Mouse (Mus musculus): ENCODE measurements around the gene Mup13. TPM values are rescaled to one million over a fixed set of nuclear protein-coding genes. Genes with fewer than 3 reads are reported as not detected.

The Mup13 gene
- not detected for polyA plus RNA-seq (2014; fragmentation: Illumina TruSeq; extraction: RNeasy Lipid Tissue Mini Kit (QIAGEN cat#74804))

GRCm38 (mm10) chr4:61228186-61228585 lies at the start of gene Mup13:
Gene Mup13, minus strand, starts transcription at chr4:61228286.

Other genes starting within 250 kb of the Mup13 start
- 1.0 TPM for gene Mup14, start 75.7 kb upstream of the Mup13 start, polyA plus RNA-seq (2014; fragmentation: Illumina TruSeq; extraction: RNeasy Lipid Tissue Mini Kit (QIAGEN cat#74804))
- gene Mup15, start 211.5 kb upstream of the Mup13 start, polyA plus RNA-seq (2014; fragmentation: Illumina TruSeq; extraction: RNeasy Lipid Tissue Mini Kit (QIAGEN cat#74804)): not detected